Mouse (Mus musculus): ENCODE results near the gene Xlr4b. TPM values are rescaled to one million over a fixed set of nuclear protein-coding genes. Genes with fewer than 3 reads are reported as not detected.
"Not testable (repeated sequence)": the region's sequence is repeated elsewhere in the genome, so short reads cannot be mapped to it uniquely, and the experiment has no call there.

Gene Xlr4b
- polyA plus RNA-seq (2015; fragmentation: Nextera tagmentation; extraction: Ambion mirVana) = 0.25 and 0.43 TPM in 2 replicates

- 81% methylated on average over 19 of the region's 19 CpGs for WGBS
Observed at GRCm38 (mm10) chrX:73213819-73214564, at the start of gene Xlr4b. Gene Xlr4b, plus strand, starts transcription at chrX:73214333.

GRCm38 (mm10) chrX:73176889-73177288 is 37.2 kb upstream of the Xlr4b start, which contains the start of gene Spin2d:
Gene Spin2d, minus strand, starts transcription at chrX:73176989.
- H3K4me2 ChIP-seq; H3K27ac ChIP-seq; H3K4me1 ChIP-seq; H3K9ac ChIP-seq; H3K9me3 ChIP-seq (replicated peaks); H3K4me3 ChIP-seq; H3K36me3 ChIP-seq (ENCODE audit: poor library complexity, severe bottlenecking); ATAC-seq; H3K27me3 ChIP-seq: not testable (repeated sequence)
- WGBS = 89% methylated on average over 4 of the region's 15 CpGs

More at GRCm38 (mm10) chrX:73213819-73214564, at the start of gene Xlr4b:
- not testable (repeated sequence) for H3K27me3 ChIP-seq; H3K27ac ChIP-seq; H3K4me1 ChIP-seq; ATAC-seq; H3K36me3 ChIP-seq (ENCODE audit: poor library complexity, severe bottlenecking); H3K4me2 ChIP-seq; H3K9ac ChIP-seq; H3K4me3 ChIP-seq; H3K9me3 ChIP-seq (replicated peaks)

GRCm38 (mm10) chrX:73191934-73192333 is 22.2 kb upstream of the Xlr4b start, which contains the start of gene Xlr3b:
Gene Xlr3b, plus strand, starts transcription at chrX:73192207.
- not testable (repeated sequence) for H3K9me3 ChIP-seq (replicated peaks); H3K4me1 ChIP-seq; H3K27me3 ChIP-seq; H3K27ac ChIP-seq; H3K4me3 ChIP-seq; H3K36me3 ChIP-seq (ENCODE audit: poor library complexity, severe bottlenecking); H3K9ac ChIP-seq; H3K4me2 ChIP-seq
- ATAC-seq = peak; percentile 48
- WGBS = 80% methylated on average over 12 of the region's 12 CpGs

GRCm38 (mm10) chrX:73225365-73225764 is 11.2 kb downstream of the Xlr4b start:
- Histone ChIP-seq H3K36me3 (ENCODE audit: poor library complexity, severe bottlenecking) (no peaks in the 10 kb centered on the region), H3K9me3 (replicated peaks) (no peaks in the 10 kb centered on the region), H3K27me3 (no peaks in the 10 kb centered on the region), H3K9ac (no peak overlapping the region), H3K4me3 (no peak overlapping the region), H3K27ac (no peak overlapping the region), H3K4me1 (peaks cover 8% of the 10 kb centered on the region; the same call in 1 of the 2 replicates), H3K4me2 (no peak overlapping the region)
- 40% methylated on average over 1 of the region's 1 CpGs for WGBS
- no peak for ATAC-seq

- H3K27me3 ChIP-seq = no peaks in the 10 kb centered on the region
- peak within 1 kb of the TSS; percentile 64 for H3K4me3 ChIP-seq
Observed at GRCm38 (mm10) chrX:73227914-73228605, 13.9 kb downstream of the Xlr4b start, which contains the start of gene F8a. Gene F8a, plus strand, starts transcription at chrX:73228291.

GRCm38 (mm10) chrX:73228606-73229214 is 14.6 kb downstream of the Xlr4b start:
- H3K27me3 ChIP-seq = no peaks in the 10 kb centered on the region
- H3K36me3 ChIP-seq (ENCODE audit: poor library complexity, severe bottlenecking) = no peaks in the 10 kb centered on the region
- peak overlapping the region; percentile 73 for H3K4me2 ChIP-seq
- peak overlapping the region; percentile 80 for H3K9ac ChIP-seq
- peak overlapping the region; percentile 64 for H3K4me3 ChIP-seq
- H3K9me3 ChIP-seq (replicated peaks) = no peaks in the 10 kb centered on the region
- ATAC-seq = peak; percentile 69
- H3K4me1 ChIP-seq = peaks cover 14% of the 10 kb centered on the region; the same call in 1 of the 2 replicates
- H3K27ac ChIP-seq = peak overlapping the region; percentile 95
- 10% methylated on average over 27 of the region's 51 CpGs for WGBS

More at GRCm38 (mm10) chrX:73227914-73228605, 13.9 kb downstream of the Xlr4b start, which contains the start of gene F8a:
- Histone ChIP-seq H3K4me1 (peaks cover 14% of the 10 kb centered on the region; the same call in 1 of the 2 replicates), H3K27ac (peak within 1 kb of the TSS; percentile 95), H3K9me3 (replicated peaks) (no peaks in the 10 kb centered on the region), H3K9ac (peak within 1 kb of the TSS; percentile 80), H3K4me2 (peak within 1 kb of the TSS; percentile 73), H3K36me3 (ENCODE audit: poor library complexity, severe bottlenecking) (no peaks in the 10 kb centered on the region)
- ATAC-seq = peak; percentile 95
- WGBS = 19% methylated on average over 31 of the region's 39 CpGs

- ATAC-seq = no peak
- 47% methylated on average over 3 of the region's 3 CpGs for WGBS
- H3K27ac ChIP-seq = peak overlapping the region; percentile 95; the same call in 1 of the 2 replicates
- no peaks in the 10 kb centered on the region for H3K9me3 ChIP-seq (replicated peaks)
- peaks cover 14% of the 10 kb centered on the region; the same call in 1 of the 2 replicates for H3K4me1 ChIP-seq
- no peaks in the 10 kb centered on the region for H3K27me3 ChIP-seq
- H3K9ac ChIP-seq = peak overlapping the region; percentile 80
- peak overlapping the region; percentile 64 for H3K4me3 ChIP-seq
- H3K4me2 ChIP-seq = peak overlapping the region; percentile 73
- no peaks in the 10 kb centered on the region for H3K36me3 ChIP-seq (ENCODE audit: poor library complexity, severe bottlenecking)
Observed at GRCm38 (mm10) chrX:73229288-73229687, 15.2 kb downstream of the Xlr4b start.

- not testable (repeated sequence) for H3K4me2 ChIP-seq; H3K36me3 ChIP-seq (ENCODE audit: poor library complexity, severe bottlenecking); H3K9ac ChIP-seq; H3K9me3 ChIP-seq (replicated peaks); H3K4me3 ChIP-seq; H3K4me1 ChIP-seq; ATAC-seq; H3K27ac ChIP-seq; H3K27me3 ChIP-seq
- WGBS = 88% methylated on average over 14 of the region's 14 CpGs
Observed at GRCm38 (mm10) chrX:73242821-73243325, 28.7 kb downstream of the Xlr4b start, which contains the start of gene Xlr4c. Gene Xlr4c, minus strand, starts transcription at chrX:73243130.

- H3K4me3 ChIP-seq; H3K9me3 ChIP-seq (replicated peaks); H3K36me3 ChIP-seq (ENCODE audit: poor library complexity, severe bottlenecking); H3K27me3 ChIP-seq; H3K4me1 ChIP-seq; H3K9ac ChIP-seq; ATAC-seq; H3K27ac ChIP-seq; H3K4me2 ChIP-seq: not testable (repeated sequence)
- 92% methylated on average over 1 of the region's 2 CpGs for WGBS
Observed at GRCm38 (mm10) chrX:73262428-73262827, 48.3 kb downstream of the Xlr4b start.

GRCm38 (mm10) chrX:73265270-73265669 is 51.1 kb downstream of the Xlr4b start, which contains the start of gene Xlr3c:
Gene Xlr3c, minus strand, starts transcription at chrX:73265390.
- H3K9me3 ChIP-seq (replicated peaks); H3K27me3 ChIP-seq; H3K4me1 ChIP-seq; H3K36me3 ChIP-seq (ENCODE audit: poor library complexity, severe bottlenecking); H3K4me3 ChIP-seq; ATAC-seq; H3K4me2 ChIP-seq; H3K9ac ChIP-seq; H3K27ac ChIP-seq: not testable (repeated sequence)
- 92% methylated on average over 14 of the region's 14 CpGs for WGBS
